Mouse (Mus musculus) macrophage (primary cell): ENCODE results near the gene Fam241b. TPM values are rescaled to one million over a fixed set of nuclear protein-coding genes. Genes with fewer than 3 reads are reported as not detected.

Source experiments
- H3K27ac ChIP-seq: fragments of 350-480 bp; formaldehyde crosslinking; 2 replicates; pipeline ENCODE4 v1.9.0; 2021
- H3K36me3 ChIP-seq: fragments of 350-480 bp; formaldehyde crosslinking; 2 replicates; pipeline ENCODE4 v1.9.0; 2021; ENCODE audit errors: inconsistent target
- H3K4me3 ChIP-seq: fragments of 350-480 bp; formaldehyde crosslinking; 2 replicates; pipeline ENCODE4 v1.9.0; 2021; ENCODE audit errors: inconsistent target
- H3K79me2 ChIP-seq: fragments of 350-480 bp; formaldehyde crosslinking; 2 replicates; pipeline ENCODE4 v1.9.0; 2021; ENCODE audit errors: inconsistent target
- WGBS: methylation state at CpG from one replicate; pipeline ENCODE4 v1.1.7; 2026; ENCODE audit warnings: inconsistent platforms; ENCODE audit not compliant: missing documents; 5-methylcytosine and 5-hydroxymethylcytosine counted together
- polyA plus RNA-seq: library from polyadenylated mRNA; stranded (reverse); fragments of 250-400 nt; gene quantifications from 3 replicates; pipeline ENCODE4 v1.2.4, GENCODE M21; 2018; ENCODE audit warnings: inconsistent platforms

The Fam241b gene
- polyA plus RNA-seq, 1 experiment from 2014 or later = not detected

DNA sequence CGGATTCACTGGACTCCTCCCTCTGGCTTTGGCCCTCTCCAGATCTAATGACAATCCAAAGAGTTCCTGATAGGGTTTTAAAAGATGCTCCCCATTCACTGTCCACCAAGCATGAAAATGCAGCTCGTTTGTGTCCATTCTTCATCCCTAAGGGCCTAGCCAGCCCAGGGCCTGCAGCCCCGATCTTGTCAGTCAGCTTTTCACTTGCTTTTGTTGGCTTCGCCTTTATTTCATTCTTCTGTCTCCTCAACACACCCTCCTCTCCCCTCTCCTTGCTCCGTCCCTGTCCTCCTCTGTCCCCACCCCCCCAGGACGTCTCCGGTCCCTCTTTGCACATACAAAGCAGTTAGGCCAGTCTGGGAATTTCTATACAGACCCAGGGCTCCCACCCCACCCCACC lies 6.2 kb upstream of the Fam241b start:
- Histone ChIP-seq H3K27ac (no peak overlapping the region), H3K36me3 (no peaks in the 10 kb centered on the region), H3K79me2 (no peaks in the 10 kb centered on the region), H3K4me3 (no peak overlapping the region)
- WGBS = 72% methylated on average over 7 of the region's 7 CpGs

DNA sequence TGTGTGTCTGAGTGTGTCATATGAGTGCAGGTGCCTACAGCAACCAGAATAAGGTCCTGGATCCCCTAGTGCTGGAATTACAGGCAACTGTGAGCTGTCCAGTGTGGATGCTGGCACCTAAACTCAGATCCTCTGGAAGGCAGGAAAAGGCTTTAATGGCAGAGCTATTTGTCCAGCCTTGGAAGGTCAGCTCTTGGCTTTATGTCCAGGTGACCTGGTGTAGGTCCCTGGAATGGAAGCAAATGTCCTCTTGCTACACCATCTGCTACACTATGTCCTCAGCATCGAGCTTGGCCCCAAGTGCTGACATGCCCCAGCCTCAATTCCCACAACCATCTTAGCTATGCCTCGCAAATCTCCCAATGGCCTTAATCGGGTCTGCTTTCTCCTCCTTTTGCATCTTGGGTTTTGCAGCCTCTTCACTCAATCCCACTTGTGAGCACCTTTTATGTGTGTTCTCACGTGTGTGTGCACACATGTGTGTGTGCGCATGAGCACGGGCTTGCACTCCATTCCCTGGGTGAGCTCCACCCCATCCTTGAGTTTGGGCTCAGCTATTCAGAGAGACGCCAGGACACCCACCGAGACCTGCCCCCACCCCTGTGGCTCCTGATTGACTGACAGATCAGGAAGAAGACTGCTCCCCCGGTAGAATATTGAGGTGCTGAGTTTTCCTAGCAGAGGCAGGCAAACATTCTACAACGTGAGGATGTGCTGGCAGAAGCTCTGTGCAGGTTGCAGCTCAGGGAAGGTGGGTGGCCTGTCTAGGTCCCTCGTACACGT lies 3.9 kb upstream of the Fam241b start:
- no peak overlapping the region for H3K4me3 ChIP-seq
- 76% methylated on average over 11 of the region's 12 CpGs for WGBS
- no peak overlapping the region for H3K27ac ChIP-seq
- no peaks in the 10 kb centered on the region for H3K36me3 ChIP-seq
- no peaks in the 10 kb centered on the region for H3K79me2 ChIP-seq

DNA sequence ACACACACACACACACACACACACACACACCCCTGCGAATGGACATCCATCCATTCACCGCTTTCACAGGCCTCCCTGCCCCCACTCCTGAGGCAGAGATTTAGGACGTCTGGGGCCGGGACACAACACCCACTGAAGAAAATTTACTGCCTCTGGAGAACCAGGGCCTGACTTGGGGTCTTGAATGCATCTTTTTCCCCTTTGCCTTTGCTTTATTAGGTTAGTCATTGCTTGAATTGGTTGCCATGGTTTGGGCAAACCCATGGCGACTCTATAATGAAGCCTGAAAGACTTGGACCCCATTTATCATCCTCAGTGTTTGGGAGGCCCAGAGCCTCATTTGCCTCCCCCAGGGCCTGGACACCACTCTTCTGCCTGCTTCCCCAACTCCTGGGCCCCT lies 2.2 kb upstream of the Fam241b start:
- no peaks in the 10 kb centered on the region for H3K36me3 ChIP-seq
- H3K79me2 ChIP-seq = no peaks in the 10 kb centered on the region
- no peak overlapping the region for H3K27ac ChIP-seq
- 96% methylated on average over 5 of the region's 5 CpGs for WGBS
- H3K4me3 ChIP-seq = no peak overlapping the region

DNA sequence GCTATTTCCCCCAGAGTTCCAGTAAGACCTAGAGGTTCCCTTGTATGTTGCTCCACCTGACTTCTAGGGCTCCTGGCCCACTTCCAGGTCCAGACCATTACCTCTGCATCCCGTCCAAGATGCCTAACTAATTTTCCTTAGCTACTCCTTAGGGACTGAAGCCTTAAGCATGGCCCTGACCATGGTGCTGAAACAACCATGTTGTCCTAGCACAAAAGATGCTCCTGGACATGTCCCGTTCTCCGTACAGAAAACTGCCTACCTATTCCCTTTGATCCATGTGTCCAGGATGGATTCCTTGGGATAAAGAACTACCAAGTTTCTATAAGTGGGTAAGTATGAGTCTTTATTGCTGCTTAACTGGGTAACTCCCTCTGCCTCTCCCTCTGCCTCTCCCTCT lies 5.7 kb downstream of the Fam241b start:
- WGBS = 12% methylated on average over 3 of the region's 3 CpGs
- H3K27ac ChIP-seq = no peak overlapping the region
- no peak overlapping the region for H3K4me3 ChIP-seq
- H3K79me2 ChIP-seq = no peaks in the 10 kb centered on the region
- no peaks in the 10 kb centered on the region for H3K36me3 ChIP-seq

DNA sequence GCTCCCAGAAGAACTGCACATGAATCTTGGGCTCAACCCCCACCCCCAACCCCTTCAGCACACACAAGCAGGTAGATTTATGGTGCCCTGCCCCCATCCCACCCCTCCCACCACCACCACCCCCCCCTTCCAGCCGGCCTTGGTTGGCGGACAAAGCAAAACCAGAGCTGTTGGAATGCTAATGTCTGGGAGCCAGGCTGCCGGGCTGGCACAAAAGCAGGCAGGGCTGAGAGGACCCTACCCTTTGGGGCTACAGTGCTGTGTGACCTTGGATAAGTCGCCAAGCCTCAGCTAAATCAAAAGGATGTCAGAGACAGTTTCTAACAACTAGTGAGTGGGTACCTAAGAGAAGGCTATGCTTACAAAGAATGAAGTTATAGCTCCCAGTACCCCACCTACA lies 6.6 kb downstream of the Fam241b start:
- 13% methylated on average over 4 of the region's 4 CpGs for WGBS
- H3K36me3 ChIP-seq = no peaks in the 10 kb centered on the region
- no peak overlapping the region for H3K4me3 ChIP-seq
- H3K79me2 ChIP-seq = no peaks in the 10 kb centered on the region
- H3K27ac ChIP-seq = no peak overlapping the region

DNA sequence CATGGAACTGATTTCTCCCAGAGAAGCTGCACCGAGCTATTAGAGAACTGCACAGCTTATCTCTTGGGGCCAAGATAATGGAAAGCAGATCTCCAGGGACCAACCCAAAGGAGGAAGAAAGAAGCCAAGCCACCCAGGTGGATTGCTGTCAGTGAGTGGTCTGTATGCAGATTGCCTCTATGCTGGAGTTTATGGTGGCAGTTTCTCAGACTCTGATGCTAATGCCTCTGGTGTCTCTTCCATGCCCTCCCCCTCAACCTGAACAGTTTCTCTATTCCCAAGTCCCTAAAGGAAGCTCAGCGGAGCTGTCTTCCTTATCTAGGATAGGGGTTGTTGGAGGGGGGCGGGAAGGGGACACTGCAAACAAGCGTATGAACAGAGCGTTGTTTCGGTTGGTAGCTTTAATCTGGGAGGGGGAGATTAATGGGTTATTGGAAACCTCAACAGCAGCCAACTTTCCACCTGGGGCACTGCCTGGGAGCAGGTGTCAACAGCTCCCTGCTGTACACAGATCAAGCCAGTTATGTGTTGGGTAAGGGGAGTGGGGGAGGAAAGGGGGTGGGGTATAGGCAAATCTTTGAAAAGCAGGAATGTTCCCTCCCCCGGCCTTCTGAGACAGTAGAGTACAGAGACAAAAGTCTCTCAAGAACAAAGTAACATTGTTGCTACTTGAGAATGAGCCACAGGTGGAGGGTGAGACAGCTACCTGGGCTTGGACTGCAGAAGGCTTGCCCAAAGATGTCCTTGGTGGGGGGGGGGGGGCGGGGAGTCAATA lies 7.8 kb downstream of the Fam241b start:
- no peaks in the 10 kb centered on the region for H3K79me2 ChIP-seq
- no peaks in the 10 kb centered on the region for H3K36me3 ChIP-seq
- H3K4me3 ChIP-seq = no peak overlapping the region
- H3K27ac ChIP-seq = no peak overlapping the region
- 6% methylated on average over 8 of the region's 8 CpGs for WGBS

DNA sequence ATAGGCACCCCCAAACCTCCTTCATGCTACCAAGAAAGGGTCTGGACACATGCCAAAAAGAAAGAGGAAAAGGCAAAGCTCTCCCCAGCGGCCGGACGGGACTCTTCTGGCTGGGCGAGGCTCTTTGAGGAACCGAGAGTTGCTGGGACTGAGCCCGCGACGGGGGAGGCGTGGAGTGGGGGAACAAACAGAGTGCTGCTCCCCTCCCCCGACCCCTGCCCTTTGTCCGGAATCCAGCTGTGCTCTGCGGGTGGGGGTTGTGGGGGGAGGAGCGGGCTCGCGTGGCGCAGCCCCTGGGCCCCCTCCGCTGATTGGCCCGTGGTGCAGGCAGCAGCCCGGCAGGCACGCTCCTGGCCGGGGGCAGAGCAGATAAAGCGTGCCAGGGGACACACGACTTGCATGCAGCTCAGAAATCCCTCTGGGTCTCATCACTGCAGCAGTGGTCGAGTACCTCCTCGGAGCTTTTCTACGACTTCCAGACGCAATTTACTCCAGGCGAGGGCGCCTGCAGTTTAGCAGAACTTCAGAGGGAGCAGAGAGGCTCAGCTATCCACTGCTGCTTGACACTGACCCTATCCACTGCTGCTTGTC lies 10.9 kb downstream of the Fam241b start, which contains the start of gene Neurog3:
Gene Neurog3, plus strand, starts transcription at position 400 of the 591 bp plus-strand sequence.
- H3K79me2 ChIP-seq = no peaks in the 10 kb centered on the region
- H3K4me3 ChIP-seq = no peak within 1 kb of the TSS
- H3K36me3 ChIP-seq = no peaks in the 10 kb centered on the region
- 2% methylated on average over 29 of the region's 29 CpGs for WGBS
- H3K27ac ChIP-seq = no peak within 1 kb of the TSS

DNA sequence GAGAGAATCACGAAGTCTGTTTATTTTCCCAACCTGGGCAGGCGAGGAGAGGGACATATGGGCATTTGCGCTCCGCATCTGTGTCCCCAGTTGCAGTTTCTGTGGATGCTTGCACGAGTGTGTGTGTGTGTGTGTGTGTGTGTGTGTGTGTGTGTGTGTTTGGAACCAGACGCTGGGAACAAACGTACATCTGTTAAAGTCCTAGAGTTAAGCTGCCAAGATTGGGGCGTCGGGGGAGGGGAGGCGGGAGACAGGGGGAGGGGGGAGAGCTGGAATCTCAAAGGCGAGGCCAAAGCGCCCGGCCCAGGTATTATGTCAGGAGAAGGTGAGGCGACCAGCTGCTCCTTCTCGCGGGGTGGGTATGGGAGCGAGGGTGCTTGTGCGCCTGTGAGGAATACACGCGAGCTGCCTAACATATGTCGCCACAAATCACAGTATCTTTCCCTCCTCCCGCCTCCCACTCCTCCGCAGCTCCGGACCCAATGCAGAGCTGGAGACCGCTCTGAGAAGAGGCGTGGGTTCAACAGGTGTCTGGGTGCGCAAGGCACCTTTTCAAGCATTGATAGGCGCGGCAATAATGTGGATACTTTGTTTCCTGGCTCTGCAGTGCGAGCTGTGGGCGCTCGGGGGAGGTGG lies 15.3 kb downstream of the Fam241b start:
- Histone ChIP-seq H3K36me3 (no peaks in the 10 kb centered on the region), H3K4me3 (no peak overlapping the region), H3K27ac (no peak overlapping the region), H3K79me2 (no peaks in the 10 kb centered on the region)
- WGBS = 6% methylated on average over 31 of the region's 32 CpGs

DNA sequence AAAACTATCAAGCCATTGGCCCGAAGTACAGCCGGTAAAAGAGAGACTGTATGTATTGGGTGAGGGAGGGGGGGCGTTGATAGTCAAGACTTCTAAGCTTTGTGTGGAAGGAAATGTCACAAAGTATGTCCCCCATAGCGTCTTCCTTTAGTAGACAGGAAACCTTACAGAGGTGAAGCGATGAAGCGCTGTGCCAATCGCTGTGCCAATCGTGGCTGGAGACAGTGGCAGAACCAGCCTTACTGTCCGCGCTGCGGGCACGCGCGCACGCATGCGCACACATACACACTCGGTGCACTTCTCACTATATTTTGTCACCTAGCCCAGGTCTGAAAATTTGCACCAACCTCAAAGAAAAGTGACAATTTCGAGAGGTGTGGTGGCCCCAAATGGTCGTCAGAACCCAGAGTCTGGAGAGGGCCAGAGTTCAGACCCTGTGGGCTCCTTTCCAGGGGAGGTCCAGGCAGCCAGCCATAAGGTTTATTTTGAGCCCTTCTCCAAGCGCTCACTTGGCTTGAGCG lies 15.9 kb downstream of the Fam241b start:
- WGBS = 40% methylated on average over 21 of the region's 21 CpGs
- no peak overlapping the region for H3K4me3 ChIP-seq
- H3K36me3 ChIP-seq = no peaks in the 10 kb centered on the region
- H3K79me2 ChIP-seq = no peaks in the 10 kb centered on the region
- no peak overlapping the region for H3K27ac ChIP-seq

DNA sequence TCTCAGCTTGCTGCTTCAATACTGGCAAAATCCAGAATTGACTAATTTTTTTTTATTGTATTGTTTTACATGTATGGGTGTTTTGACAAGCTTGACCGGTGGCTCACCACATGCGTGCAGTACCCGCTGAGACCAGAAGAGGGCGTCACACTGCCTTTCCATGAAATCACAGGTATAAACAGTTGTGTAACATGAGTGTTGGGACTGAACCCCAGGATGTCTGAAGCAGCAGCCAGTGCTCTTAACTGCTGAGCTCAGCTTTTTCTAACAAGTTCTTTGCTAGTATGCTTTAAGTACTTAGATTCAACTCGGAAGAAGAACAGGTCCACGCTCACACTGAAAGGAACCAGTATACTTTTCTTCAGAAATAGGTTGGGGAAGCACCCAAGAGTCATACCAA lies 16.6 kb downstream of the Fam241b start:
- WGBS = 62% methylated on average over 6 of the region's 6 CpGs
- H3K79me2 ChIP-seq = no peaks in the 10 kb centered on the region
- no peak overlapping the region for H3K27ac ChIP-seq
- H3K36me3 ChIP-seq = no peaks in the 10 kb centered on the region
- no peak overlapping the region for H3K4me3 ChIP-seq

DNA sequence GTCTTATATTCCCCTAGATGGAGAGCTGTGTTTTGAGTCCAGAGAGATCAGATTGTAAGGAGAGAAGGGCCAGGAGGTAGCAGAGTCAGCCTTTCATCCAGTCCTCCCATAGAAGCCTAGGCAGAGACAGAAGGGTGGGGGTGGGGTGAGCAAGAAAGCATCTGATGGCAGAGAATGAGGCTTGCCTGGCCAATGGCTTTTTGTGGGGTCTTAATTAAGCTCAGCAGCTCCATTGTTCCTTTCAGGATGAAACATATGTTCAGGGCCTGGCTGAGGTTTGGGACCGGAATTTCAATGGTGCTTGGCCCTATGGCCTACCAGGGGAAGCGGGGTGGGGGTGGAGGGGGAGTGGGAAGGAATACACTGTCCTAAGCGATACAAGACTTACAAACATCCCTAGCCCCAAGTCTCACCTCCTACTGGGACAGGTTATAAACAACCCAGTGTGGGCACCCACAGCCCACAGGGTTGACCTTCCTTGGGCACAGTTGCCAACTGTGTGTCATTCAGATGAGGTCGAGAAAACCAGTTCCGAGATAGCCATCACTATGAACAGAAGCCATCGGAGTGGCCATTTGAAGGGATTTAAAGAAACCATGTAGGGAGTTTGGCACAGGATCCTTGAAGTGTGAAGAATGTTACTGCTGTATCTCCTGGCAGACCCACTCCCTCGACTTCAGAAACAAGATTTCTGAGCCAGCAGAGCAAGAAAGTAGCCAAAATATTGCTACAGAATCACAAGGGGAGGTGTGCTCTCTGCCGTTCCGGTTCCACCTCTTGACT lies 29.7 kb downstream of the Fam241b start:
- H3K79me2 ChIP-seq = no peaks in the 10 kb centered on the region
- no peak overlapping the region for H3K4me3 ChIP-seq
- no peaks in the 10 kb centered on the region for H3K36me3 ChIP-seq
- 76% methylated on average over 9 of the region's 9 CpGs for WGBS
- no peak overlapping the region for H3K27ac ChIP-seq

DNA sequence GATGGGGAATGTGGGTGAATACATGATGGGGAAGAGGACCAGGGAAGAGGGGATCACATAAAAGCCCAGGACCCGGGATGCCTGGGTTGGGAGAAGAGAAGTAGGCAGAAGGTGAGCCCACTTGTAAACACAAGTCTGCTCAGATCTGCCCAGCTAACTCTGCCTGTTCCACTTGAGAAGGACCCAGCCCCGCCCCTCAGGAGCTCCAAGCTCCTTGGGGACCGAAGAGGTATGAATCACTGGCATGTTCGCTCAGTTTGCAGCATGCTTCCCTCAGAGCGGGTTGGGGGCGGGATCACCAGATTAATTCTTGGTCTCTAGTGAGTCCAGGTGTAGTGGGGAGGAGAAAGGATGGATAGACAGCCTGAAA lies 32.5 kb downstream of the Fam241b start:
- Histone ChIP-seq H3K79me2 (no peaks in the 10 kb centered on the region), H3K36me3 (no peaks in the 10 kb centered on the region), H3K27ac (no peak overlapping the region), H3K4me3 (no peak overlapping the region)
- 61% methylated on average over 6 of the region's 6 CpGs for WGBS

DNA sequence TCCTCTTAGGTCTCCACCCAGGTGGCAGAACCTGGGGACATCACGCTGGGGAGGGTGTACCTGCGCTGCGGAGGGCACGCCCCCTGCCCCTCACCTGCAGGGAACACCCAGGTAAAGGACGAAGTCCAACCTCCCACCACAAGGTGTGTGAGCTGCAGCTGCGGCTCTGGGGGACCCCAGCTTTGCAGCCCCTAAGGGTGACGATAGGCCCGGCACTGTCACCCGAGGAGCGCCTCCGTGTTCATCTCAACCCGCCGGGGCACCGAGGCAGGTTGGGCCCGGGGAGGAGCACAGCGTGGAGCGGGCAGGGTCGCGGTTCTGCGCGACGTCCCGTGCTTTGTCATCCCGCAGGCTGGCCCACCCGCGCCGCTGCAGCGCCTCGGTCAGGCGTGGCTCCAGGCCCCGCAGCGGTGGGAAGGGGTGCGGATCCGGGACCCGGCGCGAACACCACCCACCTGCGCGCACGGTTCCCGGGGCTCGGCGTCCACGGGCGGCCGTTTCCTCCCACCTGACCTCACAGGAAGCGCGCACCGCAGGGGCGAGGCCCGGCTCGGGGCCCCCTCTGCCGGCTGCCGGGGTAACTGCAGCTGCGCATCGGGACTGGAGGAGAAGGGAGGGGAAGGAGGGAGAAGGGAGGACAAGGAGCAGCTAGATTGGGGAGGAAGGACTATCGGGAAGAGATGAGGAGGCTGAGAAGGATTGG lies 33.1 kb downstream of the Fam241b start:
- no peak overlapping the region for H3K27ac ChIP-seq
- no peaks in the 10 kb centered on the region for H3K79me2 ChIP-seq
- H3K36me3 ChIP-seq = no peaks in the 10 kb centered on the region
- no peak overlapping the region for H3K4me3 ChIP-seq
- WGBS = 2% methylated on average over 57 of the region's 57 CpGs
